Mouse (Mus musculus) liver, embryonic 14.5 days (tissue): ENCODE measurements around the gene Palmd. TPM values are rescaled to one million over a fixed set of nuclear protein-coding genes. Genes with fewer than 3 reads are reported as not detected.

Experiments used
- ATAC-seq: fragments of 200-750 bp; cut with Nextera tagmentation; 2 replicates; pipeline ENCODE4 v1.8.0; 2017; ENCODE audit warnings: moderate number of reproducible peaks, mild to moderate bottlenecking, moderate library complexity; ENCODE audit not compliant: insufficient read depth
- DNase-seq, 3 experiments: peaks; one replicate each; pipeline ENCODE4 v3.0.0-alpha.2; 2012 to 2013; ENCODE audit warnings: low read depth in 3 of 3, low spot score in 3 of 3
- H3K27ac ChIP-seq: fragments of 300-500 bp; sonication (generic); 2 replicates; pipeline ENCODE4 v1.5.1; 2014; ENCODE audit warnings: moderate library complexity, mild to moderate bottlenecking, control low read depth, inconsistent platforms
- H3K27me3 ChIP-seq: fragments of 300-500 bp; sonication (generic); 2 replicates; pipeline ENCODE4 v1.6.1; 2014; ENCODE audit warnings: mild to moderate bottlenecking, low read length, moderate library complexity; ENCODE audit not compliant: control insufficient read depth, insufficient read depth
- H3K36me3 ChIP-seq: fragments of 300-500 bp; sonication (generic); replicated peaks from 2 replicates; pipeline ENCODE4 v1.6.1; 2014; ENCODE audit warnings: low read depth; ENCODE audit not compliant: control insufficient read depth, insufficient read depth
- H3K4me1 ChIP-seq, 2 experiments: fragments of 200-500 bp in 1 of 2; fragments of 300-500 bp in 1 of 2; sonication (generic) in 1 of 2; replicated peaks; 2 replicates each; pipeline ENCODE4 v1.6.1; 2012 to 2014; ENCODE audit warnings: antibody characterized with exemption in 1 of 2, inconsistent platforms in 1 of 2, low read length in 1 of 2; ENCODE audit not compliant: control insufficient read depth in 2 of 2, insufficient read depth in 2 of 2
- H3K4me2 ChIP-seq: fragments of 300-500 bp; sonication (generic); 2 replicates; pipeline ENCODE4 v1.6.1; 2014; ENCODE audit warnings: low read depth, mild to moderate bottlenecking, control low read depth, moderate library complexity
- H3K4me3 ChIP-seq, 2 experiments: fragments of 200-500 bp in 1 of 2; fragments of 300-500 bp in 1 of 2; sonication (generic) in 1 of 2; 2 replicates each; pipeline ENCODE4 v1.5.1; 2012 to 2014; ENCODE audit warnings: low read depth in 2 of 2, low read length in 2 of 2, mild to moderate bottlenecking in 2 of 2, control low read depth in 1 of 2, inconsistent platforms in 1 of 2, moderate library complexity in 1 of 2; ENCODE audit not compliant: insufficient read depth in 1 of 2
- H3K9ac ChIP-seq: fragments of 300-500 bp; sonication (generic); replicated peaks from 2 replicates; pipeline ENCODE4 v1.6.1; 2014; ENCODE audit warnings: mild to moderate bottlenecking, control low read depth, moderate library complexity
- H3K9me3 ChIP-seq: fragments of 300-500 bp; sonication (generic); 2 replicates; pipeline ENCODE4 v1.6.1; 2016; ENCODE audit warnings: low read length, mixed read lengths; ENCODE audit not compliant: control insufficient read depth
- CTCF ChIP-seq: IDR thresholded peaks from 2 replicates; pipeline ENCODE4 v1.5.1; 2016; ENCODE audit warnings: antibody characterized with exemption, low read depth, control low read depth
- EP300 ChIP-seq: IDR thresholded peaks from 2 replicates; pipeline ENCODE4 v1.6.1; 2016; ENCODE audit warnings: antibody characterized with exemption, low read depth
- whole genome bisulfite sequencing: fragments of 180-500 bp; shearing (Covaris S2); extraction: QIAGEN DNeasy Blood & Tissue Kit; methylation state at CpG from one replicate; pipeline ENCODE4 v1.1.7; 2014; ENCODE audit not compliant: insufficient replicate concordance; 5-methylcytosine and 5-hydroxymethylcytosine counted together
- polyA plus RNA-seq, 2 experiments: library from polyadenylated mRNA; depleted of rRNA in 1 of 2; stranded (reverse) in 1 of 2; unstranded in 1 of 2; fragments of >200 nt; fragmentation: Nextera tagmentation in 1 of 2; extraction: Ambion mirVana in 1 of 2; gene quantifications; 2 replicates each; pipeline versions ENCODE4 v1.2.1 to v1.2.3; 2012 to 2014

Gene Palmd
- polyA plus RNA-seq, 2 experiments, result 1.3 to 2.2 TPM

DNA sequence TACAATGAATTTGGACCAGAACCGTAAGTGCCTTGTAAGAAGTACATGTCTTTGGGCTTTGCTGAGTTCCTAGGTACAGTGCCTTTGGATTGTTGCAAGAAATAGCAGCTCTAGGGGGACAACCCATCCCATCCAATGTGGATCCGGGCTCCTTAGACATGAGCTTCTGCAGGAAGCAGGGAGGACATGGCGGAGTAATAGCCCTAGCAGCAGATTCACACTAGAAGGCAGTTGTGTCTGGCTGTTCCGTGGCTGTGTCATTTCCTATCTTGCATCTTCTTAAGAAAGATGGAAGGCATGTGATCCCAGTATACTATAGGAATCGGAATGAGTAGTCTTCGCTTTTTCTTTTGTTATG lies 76.6 kb downstream of the Palmd start:
- ATAC-seq, result no peak
- H3K4me3 ChIP-seq, result no peak overlapping the region
- TF ChIP-seq EP300 (no peak), CTCF (no peak)
- peaks cover 81% of the 10 kb centered on the region for H3K36me3 ChIP-seq
- no peak for DNase-seq
- WGBS, result 86% methylated on average over 6 of the region's 6 CpGs
- no peaks in the 10 kb centered on the region for H3K9me3 ChIP-seq
- H3K9ac ChIP-seq, result no peak overlapping the region
- H3K4me1 ChIP-seq, result no peaks in the 10 kb centered on the region
- H3K4me2 ChIP-seq, result no peak overlapping the region
- no peaks in the 10 kb centered on the region for H3K27me3 ChIP-seq
- no peak overlapping the region for H3K27ac ChIP-seq

DNA sequence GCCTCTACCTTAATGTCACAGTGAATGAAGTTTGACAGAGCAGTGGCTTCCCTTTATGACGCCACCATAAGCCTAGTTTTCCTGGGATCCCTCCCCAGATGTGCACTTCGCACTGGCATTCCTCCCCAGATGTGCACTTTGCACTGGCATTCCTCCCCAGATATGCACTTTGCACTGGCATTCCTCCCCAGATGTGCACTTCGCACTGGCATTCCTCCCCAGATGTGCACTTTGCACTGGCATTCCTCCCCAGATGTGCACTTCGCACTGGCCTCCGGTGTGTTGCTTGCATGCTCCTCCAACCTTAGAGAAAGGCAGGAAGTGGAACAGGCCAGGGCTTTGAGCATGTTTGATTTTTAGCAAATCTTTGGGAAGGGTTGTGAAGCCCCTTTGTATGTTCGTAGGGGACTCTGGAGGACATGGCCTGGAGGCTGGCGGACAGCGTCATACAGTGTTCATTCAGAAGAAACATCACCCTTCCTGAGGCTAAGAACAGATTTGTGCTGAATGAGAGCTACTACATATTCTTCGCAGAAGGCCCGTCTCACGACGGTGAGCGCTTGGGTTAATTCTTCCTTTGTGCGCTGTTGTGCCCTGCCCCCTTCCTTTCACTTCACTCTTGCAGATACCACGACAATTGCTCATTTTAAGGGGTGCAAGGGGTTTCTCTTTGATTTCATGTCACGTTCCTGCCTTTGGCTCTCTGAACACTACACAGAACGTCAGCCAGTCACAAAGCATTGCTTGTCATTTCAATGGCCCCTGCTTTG lies 77.2 kb downstream of the Palmd start:
- Histone ChIP-seq H3K9me3 (no peaks in the 10 kb centered on the region), H3K9ac (no peak overlapping the region), H3K4me1 (no peaks in the 10 kb centered on the region), H3K27me3 (no peaks in the 10 kb centered on the region), H3K27ac (no peak overlapping the region), H3K4me3 (no peak overlapping the region), H3K4me2 (no peak overlapping the region), H3K36me3 (peaks cover 77% of the 10 kb centered on the region)
- TF ChIP-seq CTCF (no peak), EP300 (no peak)
- 95% methylated on average over 17 of the region's 17 CpGs for WGBS
- DNase-seq (no peak), ATAC-seq (no peak)

DNA sequence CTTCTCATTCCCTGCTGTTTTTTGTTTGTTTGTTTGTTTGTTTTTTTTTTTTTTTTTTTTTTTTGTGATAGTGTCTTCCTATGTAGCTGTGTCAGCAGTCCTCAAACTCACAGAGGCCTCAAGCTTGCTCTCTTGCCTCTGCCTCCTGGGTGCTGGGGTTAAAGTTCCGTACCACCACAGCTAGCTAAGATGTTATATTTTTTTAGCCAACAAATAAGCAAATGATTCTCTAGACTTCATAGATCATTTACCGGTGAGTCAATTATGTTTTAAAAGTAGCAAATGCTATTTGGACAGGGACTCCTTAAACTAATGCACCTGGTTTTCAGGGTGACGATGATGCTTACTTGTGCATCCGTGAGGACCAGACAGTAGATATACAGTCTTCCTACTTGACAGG lies 78.2 kb downstream of the Palmd start:
- H3K4me3 ChIP-seq, result no peak overlapping the region
- ATAC-seq (no peak), DNase-seq (no peak)
- TF ChIP-seq CTCF, result no peak
- TF ChIP-seq EP300, result no peak
- H3K9me3 ChIP-seq, result no peaks in the 10 kb centered on the region
- H3K4me2 ChIP-seq, result no peak overlapping the region
- H3K9ac ChIP-seq, result no peak overlapping the region
- H3K27me3 ChIP-seq, result no peaks in the 10 kb centered on the region
- peaks cover 79% of the 10 kb centered on the region for H3K36me3 ChIP-seq
- H3K27ac ChIP-seq, result no peak overlapping the region
- H3K4me1 ChIP-seq, result no peaks in the 10 kb centered on the region
- WGBS, result 89% methylated on average over 4 of the region's 4 CpGs

DNA sequence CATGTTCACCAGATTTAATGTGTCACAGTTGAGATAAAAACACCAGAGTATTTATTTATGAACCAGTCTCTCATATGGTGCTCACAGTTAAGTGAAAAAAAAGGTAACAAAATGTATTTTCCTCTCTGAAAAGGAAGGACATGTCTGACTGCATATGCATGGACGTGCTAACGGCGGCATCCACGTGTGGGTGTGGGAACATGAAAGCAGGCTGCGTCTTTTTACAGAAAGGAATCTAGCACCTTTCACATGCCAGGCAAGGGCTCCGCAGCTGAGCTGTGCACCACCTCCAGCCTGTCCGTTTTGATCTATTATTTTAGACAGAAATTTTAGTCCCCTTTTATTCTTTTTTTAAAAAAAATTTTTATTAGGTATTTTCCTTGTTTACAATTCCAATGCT lies 79.4 kb downstream of the Palmd start:
- Histone ChIP-seq H3K27me3 (no peaks in the 10 kb centered on the region), H3K27ac (no peak overlapping the region), H3K9ac (no peak overlapping the region), H3K36me3 (peaks cover 81% of the 10 kb centered on the region), H3K4me2 (no peak overlapping the region), H3K9me3 (no peaks in the 10 kb centered on the region), H3K4me3 (no peak overlapping the region), H3K4me1 (no peaks in the 10 kb centered on the region)
- WGBS, result 89% methylated on average over 7 of the region's 7 CpGs
- TF ChIP-seq CTCF, result no peak
- TF ChIP-seq EP300, result no peak
- ATAC-seq, result no peak
- DNase-seq, result no peak

DNA sequence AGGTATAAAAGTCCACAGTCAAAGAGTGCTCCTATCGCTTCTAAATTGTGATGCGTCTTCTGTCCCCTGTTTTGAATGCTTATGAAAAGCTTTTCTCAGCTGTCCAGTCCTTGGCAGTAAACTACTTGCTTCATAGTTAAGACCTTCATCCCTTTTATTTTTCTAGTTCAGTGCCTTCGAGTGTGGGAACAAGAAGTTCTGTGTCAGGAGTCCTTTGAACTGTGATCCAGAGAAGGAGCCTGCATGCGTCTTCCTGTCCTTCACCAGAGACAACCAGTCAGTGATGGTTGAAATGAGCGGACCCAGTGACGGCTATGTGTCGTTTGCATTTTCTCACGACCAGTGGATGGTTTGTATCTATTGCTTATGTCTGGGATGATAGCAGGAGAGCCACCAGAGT lies 83.8 kb downstream of the Palmd start:
- no peak overlapping the region for H3K9ac ChIP-seq
- H3K4me1 ChIP-seq, result no peaks in the 10 kb centered on the region
- 86% methylated on average over 8 of the region's 8 CpGs for WGBS
- no peak overlapping the region for H3K4me2 ChIP-seq
- ATAC-seq, result no peak
- H3K27ac ChIP-seq, result no peak overlapping the region
- peaks cover 88% of the 10 kb centered on the region for H3K36me3 ChIP-seq
- no peaks in the 10 kb centered on the region for H3K9me3 ChIP-seq
- no peak for DNase-seq
- TF ChIP-seq CTCF (no peak), EP300 (no peak)
- H3K27me3 ChIP-seq, result no peaks in the 10 kb centered on the region
- H3K4me3 ChIP-seq, result no peak overlapping the region
